Mouse (Mus musculus) ES-Bruce4 (cell line): ENCODE measurements around the gene Pilra.
"Not testable (repeated sequence)": the region's sequence is repeated elsewhere in the genome, so short reads cannot be mapped to it uniquely, and the experiment has no call there.

Experiments used
- CTCF ChIP-seq: IDR thresholded peaks from one replicate; pipeline ENCODE4 v1.8.1; 2011; ENCODE audit warnings: low read depth, low read length
- EP300 ChIP-seq: IDR thresholded peaks from 2 replicates; pipeline ENCODE4 v1.6.1; 2011; ENCODE audit warnings: low read depth, low read length; ENCODE audit not compliant: insufficient read depth
- POLR2A ChIP-seq: IDR thresholded peaks from one replicate; pipeline ENCODE4 v1.8.1; 2011; ENCODE audit warnings: low read length; ENCODE audit not compliant: insufficient read depth

GRCm38 (mm10) chr5:137837110-137837509 lies 1.0 kb upstream of the Pilra start:
- TF ChIP-seq CTCF, EP300, POLR2A: not testable (repeated sequence)
